Mouse (Mus musculus): ENCODE results near the gene Foxd2. TPM values are rescaled to one million over a fixed set of nuclear protein-coding genes. Genes with fewer than 3 reads are reported as not detected.

Gene Foxd2
- polyA plus RNA-seq, 2 experiments = 1.2 to 3.9 TPM

- Histone ChIP-seq H3K9me3 (ENCODE audit: control insufficient read depth, low read length) (no peaks in the 10 kb centered on the region), H3K27ac (replicated peaks; ENCODE audit: low read depth, low read length) (no peak overlapping the region), H3K4me2 (replicated peaks; ENCODE audit: low read depth, low read length, severe bottlenecking) (peak overlapping the region; percentile 44), H3K4me3 (replicated peaks; ENCODE audit: low read length) (peak overlapping the region; percentile 23), H3K27me3 (ENCODE audit: control insufficient read depth, insufficient read depth, low read length) (peaks cover 96% of the 10 kb centered on the region), H3K9ac (ENCODE audit: low read depth, low read length, severe bottlenecking) (no peak overlapping the region), H3K36me3 (ENCODE audit: control insufficient read depth, insufficient read depth, low read length) (no peaks in the 10 kb centered on the region), H3K4me1 (ENCODE audit: control insufficient read depth, insufficient read depth, low read length) (0 out of 2 replicates have a peak, but pooled peaks cover 4% of the 10 kb centered on the region)
- DNase-seq (ENCODE audit: low spot score) (no peak), ATAC-seq (ENCODE audit: low FRiP score, low read depth) (no peak)
- 2% methylated on average over 39 of the region's 39 CpGs for WGBS
- TF ChIP-seq POLR2A (IDR thresholded peaks at IDR 0.05; ENCODE audit: borderline replicate concordance, extremely low read depth, insufficient read depth, insufficient read length) = no peak
Measured at GRCm38 (mm10) chr4:114902641-114903421, 5.8 kb downstream of the Foxd2 start.

- under 1% methylated on average over 42 of the region's 42 CpGs for WGBS
- ATAC-seq (ENCODE audit: low FRiP score, low read depth) = peak; percentile 21; the same call in 1 of the 2 replicates
- Histone ChIP-seq H3K36me3 (ENCODE audit: control insufficient read depth, insufficient read depth, low read length) (no peaks in the 10 kb centered on the region), H3K4me3 (replicated peaks; ENCODE audit: low read length) (peak overlapping the region; percentile 23), H3K4me1 (ENCODE audit: control insufficient read depth, insufficient read depth, low read length) (0 out of 2 replicates have a peak, but pooled peaks cover 4% of the 10 kb centered on the region), H3K9ac (ENCODE audit: low read depth, low read length, severe bottlenecking) (no peak overlapping the region), H3K9me3 (ENCODE audit: control insufficient read depth, low read length) (no peaks in the 10 kb centered on the region), H3K4me2 (replicated peaks; ENCODE audit: low read depth, low read length, severe bottlenecking) (peak overlapping the region; percentile 44), H3K27me3 (ENCODE audit: control insufficient read depth, insufficient read depth, low read length) (peaks cover 86% of the 10 kb centered on the region), H3K27ac (replicated peaks; ENCODE audit: low read depth, low read length) (no peak overlapping the region)
- TF ChIP-seq POLR2A (IDR thresholded peaks at IDR 0.05; ENCODE audit: borderline replicate concordance, extremely low read depth, insufficient read depth, insufficient read length) = no peak
- no peak for DNase-seq (ENCODE audit: low spot score)
Measured at GRCm38 (mm10) chr4:114901643-114902351, 6.9 kb downstream of the Foxd2 start.

GRCm38 (mm10) chr4:114900866-114901642, 7.6 kb downstream of the Foxd2 start:
- 5% methylated on average over 33 of the region's 33 CpGs for WGBS

GRCm38 (mm10) chr4:114899885-114900284, 8.8 kb downstream of the Foxd2 start:
- H3K27me3 ChIP-seq (ENCODE audit: control insufficient read depth, insufficient read depth, low read length) = peaks cover 73% of the 10 kb centered on the region
- H3K9me3 ChIP-seq (ENCODE audit: control insufficient read depth, low read length) = no peaks in the 10 kb centered on the region
- no peak overlapping the region for H3K4me3 ChIP-seq (replicated peaks; ENCODE audit: low read length)
- WGBS = 12% methylated on average over 3 of the region's 3 CpGs
- H3K27ac ChIP-seq (replicated peaks; ENCODE audit: low read depth, low read length) = no peak overlapping the region
- H3K9ac ChIP-seq (ENCODE audit: low read depth, low read length, severe bottlenecking) = no peak overlapping the region
- DNase-seq (ENCODE audit: low spot score) (no peak), ATAC-seq (ENCODE audit: low FRiP score, low read depth) (no peak)
- H3K4me1 ChIP-seq (ENCODE audit: control insufficient read depth, insufficient read depth, low read length) = 0 out of 2 replicates have a peak, but pooled peaks cover 4% of the 10 kb centered on the region
- no peak for TF ChIP-seq POLR2A (IDR thresholded peaks at IDR 0.05; ENCODE audit: borderline replicate concordance, extremely low read depth, insufficient read depth, insufficient read length)
- no peaks in the 10 kb centered on the region for H3K36me3 ChIP-seq (ENCODE audit: control insufficient read depth, insufficient read depth, low read length)
- H3K4me2 ChIP-seq (replicated peaks; ENCODE audit: low read depth, low read length, severe bottlenecking) = no peak overlapping the region

More at GRCm38 (mm10) chr4:114900866-114901642, 7.6 kb downstream of the Foxd2 start:
- Histone ChIP-seq H3K9ac (ENCODE audit: low read depth, low read length, severe bottlenecking) (no peak overlapping the region), H3K36me3 (ENCODE audit: control insufficient read depth, insufficient read depth, low read length) (no peaks in the 10 kb centered on the region), H3K27ac (replicated peaks; ENCODE audit: low read depth, low read length) (no peak overlapping the region), H3K4me1 (ENCODE audit: control insufficient read depth, insufficient read depth, low read length) (0 out of 2 replicates have a peak, but pooled peaks cover 4% of the 10 kb centered on the region), H3K9me3 (ENCODE audit: control insufficient read depth, low read length) (no peaks in the 10 kb centered on the region), H3K4me2 (replicated peaks; ENCODE audit: low read depth, low read length, severe bottlenecking) (peak overlapping the region; percentile 44; the same call in 1 of the 2 replicates), H3K4me3 (replicated peaks; ENCODE audit: low read length) (0 out of 2 replicates have a peak overlapping the region, but pooled peaks have one; percentile 23), H3K27me3 (ENCODE audit: control insufficient read depth, insufficient read depth, low read length) (peaks cover 84% of the 10 kb centered on the region)
- ATAC-seq (ENCODE audit: low FRiP score, low read depth) (no peak), DNase-seq (ENCODE audit: low spot score) (no peak)
- no peak for TF ChIP-seq POLR2A (IDR thresholded peaks at IDR 0.05; ENCODE audit: borderline replicate concordance, extremely low read depth, insufficient read depth, insufficient read length)

GRCm38 (mm10) chr4:114897853-114898252, 10.8 kb downstream of the Foxd2 start:
- Histone ChIP-seq H3K4me3 (replicated peaks; ENCODE audit: low read length) (no peak overlapping the region), H3K9me3 (ENCODE audit: control insufficient read depth, low read length) (no peaks in the 10 kb centered on the region), H3K4me2 (replicated peaks; ENCODE audit: low read depth, low read length, severe bottlenecking) (no peak overlapping the region), H3K27me3 (ENCODE audit: control insufficient read depth, insufficient read depth, low read length) (peaks cover 58% of the 10 kb centered on the region), H3K27ac (replicated peaks; ENCODE audit: low read depth, low read length) (no peak overlapping the region), H3K36me3 (ENCODE audit: control insufficient read depth, insufficient read depth, low read length) (no peaks in the 10 kb centered on the region), H3K4me1 (ENCODE audit: control insufficient read depth, insufficient read depth, low read length) (0 out of 2 replicates have a peak, but pooled peaks cover 4% of the 10 kb centered on the region), H3K9ac (ENCODE audit: low read depth, low read length, severe bottlenecking) (no peak overlapping the region)
- DNase-seq (ENCODE audit: low spot score) (no peak), ATAC-seq (ENCODE audit: low FRiP score, low read depth) (no peak)
- TF ChIP-seq POLR2A (IDR thresholded peaks at IDR 0.05; ENCODE audit: borderline replicate concordance, extremely low read depth, insufficient read depth, insufficient read length) = no peak
- 8% methylated on average over 4 of the region's 4 CpGs for WGBS
